Mouse (Mus musculus): ENCODE data around the gene Golgb1.
"Not testable (repeated sequence)": the region's sequence is repeated elsewhere in the genome, so short reads cannot be mapped to it uniquely, and the experiment has no call there.

Golgb1 gene

GRCm38 (mm10) chr16:36874583-36875275, at the start of gene Golgb1, which contains the start of gene Eaf2:
TSS of gene Golgb1 (plus strand) at chr16:36875140.
TSS of gene Eaf2 (minus strand) at chr16:36875003.
- peak; percentile 100 for DNase-seq (ENCODE audit: low read depth)

GRCm38 (mm10) chr16:36827611-36828053, 47.3 kb upstream of the Golgb1 start:
- no peak for DNase-seq (ENCODE audit: low read depth)

- DNase-seq (ENCODE audit: low read depth): no peak
These were observed 46.7 kb upstream of the Golgb1 start, which contains the start of gene Iqcb1 for GRCm38 (mm10) chr16:36828054-36828786. TSS of gene Iqcb1 (plus strand) at chr16:36828385.

- DNase-seq (ENCODE audit: low read depth): no peak
These were observed 46.1 kb upstream of the Golgb1 start for GRCm38 (mm10) chr16:36828820-36829219.

- DNase-seq (ENCODE audit: low read depth): not testable (repeated sequence)
These were observed 28.0 kb upstream of the Golgb1 start for GRCm38 (mm10) chr16:36846894-36847293.

- DNase-seq (ENCODE audit: low read depth): no peak
These were observed 23.7 kb upstream of the Golgb1 start for GRCm38 (mm10) chr16:36851202-36851601.

GRCm38 (mm10) chr16:36863585-36863984, 11.4 kb upstream of the Golgb1 start:
- DNase-seq (ENCODE audit: low read depth): no peak

GRCm38 (mm10) chr16:36869442-36869841, 5.5 kb upstream of the Golgb1 start:
- no peak for DNase-seq (ENCODE audit: low read depth)

- peak; percentile 39 for DNase-seq (ENCODE audit: low read depth)
These were observed 424 bp downstream of the Golgb1 start for GRCm38 (mm10) chr16:36875276-36875851.

GRCm38 (mm10) chr16:36877316-36877715, 2.4 kb downstream of the Golgb1 start:
- DNase-seq (ENCODE audit: low read depth): peak; percentile 52

GRCm38 (mm10) chr16:36882737-36883343, 7.9 kb downstream of the Golgb1 start:
- no peak for DNase-seq (ENCODE audit: low read depth)

GRCm38 (mm10) chr16:36884881-36885280, 9.9 kb downstream of the Golgb1 start:
- peak; percentile 72 for DNase-seq (ENCODE audit: low read depth)

- no peak for DNase-seq (ENCODE audit: low read depth)
These were observed 11.0 kb downstream of the Golgb1 start for GRCm38 (mm10) chr16:36885912-36886311.

- DNase-seq (ENCODE audit: low read depth): no peak
These were observed 12.6 kb downstream of the Golgb1 start for GRCm38 (mm10) chr16:36887546-36887945.

- DNase-seq (ENCODE audit: low read depth): no peak
These were observed 15.6 kb downstream of the Golgb1 start for GRCm38 (mm10) chr16:36890559-36890958.

- DNase-seq (ENCODE audit: low read depth): no peak
These were observed 16.5 kb downstream of the Golgb1 start for GRCm38 (mm10) chr16:36891415-36891814.

- no peak for DNase-seq (ENCODE audit: low read depth)
These were observed 18.4 kb downstream of the Golgb1 start for GRCm38 (mm10) chr16:36893317-36893716.

- DNase-seq (ENCODE audit: low read depth): no peak
These were observed 21.8 kb downstream of the Golgb1 start for GRCm38 (mm10) chr16:36896712-36897111.

GRCm38 (mm10) chr16:36903156-36903555, 28.2 kb downstream of the Golgb1 start:
- DNase-seq (ENCODE audit: low read depth): no peak

GRCm38 (mm10) chr16:36911909-36912308, 37.0 kb downstream of the Golgb1 start:
- DNase-seq (ENCODE audit: low read depth): no peak

- DNase-seq (ENCODE audit: low read depth): no peak
These were observed 37.4 kb downstream of the Golgb1 start for GRCm38 (mm10) chr16:36912311-36912710.

GRCm38 (mm10) chr16:36914195-36914594, 39.3 kb downstream of the Golgb1 start:
- no peak for DNase-seq (ENCODE audit: low read depth)

Measured in 416B (cell line).